Mouse (Mus musculus): ENCODE data around the gene S100a3. TPM values are rescaled to one million over a fixed set of nuclear protein-coding genes. Genes with fewer than 3 reads are reported as not detected.

The S100a3 gene
- polyA plus RNA-seq (2015; fragmentation: Nextera tagmentation; extraction: Ambion mirVana): 1.2 and 2.1 TPM in 2 replicates

GRCm38 (mm10) chr3:90560008-90560628 lies at the start of gene S100a3:
S100a3 (plus strand) TSS chr3:90560578.
- Histone ChIP-seq H3K27me3 (ENCODE audit: control insufficient read depth, insufficient read depth, low read length) (no peaks in the 10 kb centered on the region), H3K4me1 (replicated peaks; ENCODE audit: control insufficient read depth, insufficient read depth) (no peaks in the 10 kb centered on the region), H3K4me2 (replicated peaks; ENCODE audit: low read depth) (no peak within 1 kb of the TSS), H3K27ac (replicated peaks) (no peak within 1 kb of the TSS), H3K9me3 (ENCODE audit: control insufficient read depth, low read length) (no peaks in the 10 kb centered on the region), H3K9ac (ENCODE audit: low read length) (no peak within 1 kb of the TSS), H3K36me3 (ENCODE audit: control insufficient read depth, insufficient read depth, low read length) (no peaks in the 10 kb centered on the region), H3K4me3 (ENCODE audit: low read depth, low read length) (no peak within 1 kb of the TSS)
- no peak for ATAC-seq (ENCODE audit: low FRiP score, low TSS enrichment)
- TF ChIP-seq EP300 (optimal IDR thresholded peaks at IDR 0.05) (no peak), CTCF (IDR thresholded peaks at IDR 0.05; ENCODE audit: low read depth) (no peak)
- no peak for DNase-seq (ENCODE audit: low spot score)
- WGBS: 68% methylated on average over 6 of the region's 6 CpGs

DNA sequence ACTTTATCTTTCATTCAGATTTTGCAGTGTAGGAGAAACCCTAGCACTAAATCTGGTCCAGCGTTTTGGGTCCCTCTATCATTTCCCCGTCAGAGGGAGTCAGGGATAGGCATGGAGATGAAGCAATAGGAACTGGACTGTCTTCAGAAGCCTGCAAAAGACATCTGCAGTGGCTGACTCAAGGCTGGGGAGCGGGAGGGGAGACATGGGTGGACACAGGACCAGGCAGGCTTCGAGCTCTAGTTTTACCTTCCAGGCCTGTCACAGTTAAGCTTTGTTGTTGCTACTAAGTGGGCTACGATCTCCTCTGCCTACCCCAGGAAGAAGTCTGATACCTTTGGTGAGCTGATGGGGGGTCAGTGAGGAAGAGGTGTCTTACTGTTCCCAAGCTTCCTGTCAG lies 48.1 kb upstream of the S100a3 start:
- Histone ChIP-seq H3K36me3 (ENCODE audit: control insufficient read depth, insufficient read depth, low read length) (no peaks in the 10 kb centered on the region; the same call in 1 of the 2 replicates), H3K9me3 (ENCODE audit: control insufficient read depth, low read length) (no peaks in the 10 kb centered on the region), H3K9ac (ENCODE audit: low read length) (no peak overlapping the region), H3K27me3 (ENCODE audit: control insufficient read depth, insufficient read depth, low read length) (no peaks in the 10 kb centered on the region), H3K27ac (replicated peaks) (no peak overlapping the region), H3K4me2 (replicated peaks; ENCODE audit: low read depth) (no peak overlapping the region), H3K4me1 (replicated peaks; ENCODE audit: control insufficient read depth, insufficient read depth) (peaks cover 4% of the 10 kb centered on the region; the same call in 1 of the 2 replicates), H3K4me3 (ENCODE audit: low read depth, low read length) (no peak overlapping the region)
- TF ChIP-seq EP300 (optimal IDR thresholded peaks at IDR 0.05): no peak
- TF ChIP-seq CTCF (IDR thresholded peaks at IDR 0.05; ENCODE audit: low read depth): no peak
- 84% methylated on average over 5 of the region's 5 CpGs for WGBS
- ATAC-seq (ENCODE audit: low FRiP score, low TSS enrichment) (no peak), DNase-seq (ENCODE audit: low spot score) (no peak)

- Histone ChIP-seq H3K4me2 (replicated peaks; ENCODE audit: low read depth) (peak overlapping the region; percentile 88), H3K27me3 (ENCODE audit: control insufficient read depth, insufficient read depth, low read length) (no peaks in the 10 kb centered on the region), H3K9me3 (ENCODE audit: control insufficient read depth, low read length) (no peaks in the 10 kb centered on the region), H3K27ac (replicated peaks) (peak overlapping the region; percentile 84), H3K9ac (ENCODE audit: low read length) (peak overlapping the region; percentile 61; the same call in 1 of the 2 replicates), H3K36me3 (ENCODE audit: control insufficient read depth, insufficient read depth, low read length) (no peaks in the 10 kb centered on the region; the same call in 1 of the 2 replicates), H3K4me3 (ENCODE audit: low read depth, low read length) (peak overlapping the region; percentile 48; the same call in 1 of the 2 replicates), H3K4me1 (replicated peaks; ENCODE audit: control insufficient read depth, insufficient read depth) (peaks cover 1% of the 10 kb centered on the region; the same call in 1 of the 2 replicates)
- 68% methylated on average over 9 of the region's 9 CpGs for WGBS
- no peak for ATAC-seq (ENCODE audit: low FRiP score, low TSS enrichment)
- no peak for TF ChIP-seq EP300 (optimal IDR thresholded peaks at IDR 0.05)
- TF ChIP-seq CTCF (IDR thresholded peaks at IDR 0.05; ENCODE audit: low read depth): no peak
- peak; percentile 56 for DNase-seq (ENCODE audit: low spot score)
These were observed 47.3 kb upstream of the S100a3 start for GRCm38 (mm10) chr3:90512948-90513642.

DNA sequence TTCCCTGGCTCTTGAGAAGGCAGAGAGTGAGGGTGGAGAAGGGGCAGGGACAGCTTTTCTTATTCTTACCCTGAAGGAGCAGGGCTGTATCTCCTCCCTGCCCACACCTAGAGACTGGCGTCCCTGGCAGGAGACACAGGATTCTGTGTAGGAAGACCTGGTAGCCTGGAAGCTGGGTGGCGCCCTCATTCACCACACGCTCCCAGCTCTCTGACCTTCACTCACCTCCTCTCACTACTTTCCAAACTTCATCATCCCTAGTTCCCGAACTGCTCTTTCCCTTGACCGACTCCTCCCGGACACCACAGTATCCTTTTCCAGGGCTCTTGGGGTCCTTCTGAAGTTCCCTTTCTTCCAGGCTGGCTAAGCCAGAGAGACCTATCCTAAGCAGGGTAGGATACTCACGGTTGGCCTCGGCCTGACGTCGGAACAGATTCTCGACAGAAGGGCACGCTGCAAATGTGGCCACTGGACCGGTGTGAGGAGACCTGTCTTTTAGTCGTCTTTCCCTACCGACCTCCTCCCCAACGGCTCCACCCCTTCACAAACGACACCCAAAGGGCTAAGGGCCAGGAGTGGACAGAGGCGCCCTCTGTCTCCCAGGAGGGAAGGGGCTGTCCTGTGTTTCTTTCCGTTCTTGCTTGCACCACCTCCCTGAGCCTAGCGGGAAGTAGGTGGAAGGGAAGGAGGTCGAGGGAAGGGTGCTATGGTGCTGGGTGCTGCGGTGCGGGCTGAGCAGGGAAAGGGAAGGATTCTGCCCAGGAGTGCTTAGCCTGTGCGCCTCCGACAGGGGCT lies 46.4 kb upstream of the S100a3 start, which contains the start of the genes S100a1 and S100a13:
S100a1 (minus strand) TSS at position 597 of the 795 bp plus-strand sequence.
S100a13 (plus strand) TSS at position 640 of the 795 bp plus-strand sequence.
- Histone ChIP-seq H3K4me2 (replicated peaks; ENCODE audit: low read depth) (peak within 1 kb of the TSS; percentile 88), H3K4me1 (replicated peaks; ENCODE audit: control insufficient read depth, insufficient read depth) (no peaks in the 10 kb centered on the region; the same call in 1 of the 2 replicates), H3K4me3 (ENCODE audit: low read depth, low read length) (peak within 1 kb of the TSS; percentile 48), H3K27ac (replicated peaks) (peak within 1 kb of the TSS; percentile 84), H3K27me3 (ENCODE audit: control insufficient read depth, insufficient read depth, low read length) (no peaks in the 10 kb centered on the region), H3K36me3 (ENCODE audit: control insufficient read depth, insufficient read depth, low read length) (no peaks in the 10 kb centered on the region; the same call in 1 of the 2 replicates), H3K9ac (ENCODE audit: low read length) (peak within 1 kb of the TSS; percentile 61), H3K9me3 (ENCODE audit: control insufficient read depth, low read length) (no peaks in the 10 kb centered on the region)
- DNase-seq (ENCODE audit: low spot score): peak; percentile 79
- peak; percentile 80 for ATAC-seq (ENCODE audit: low FRiP score, low TSS enrichment)
- TF ChIP-seq EP300 (optimal IDR thresholded peaks at IDR 0.05): no peak
- peak; percentile 72 for TF ChIP-seq CTCF (IDR thresholded peaks at IDR 0.05; ENCODE audit: low read depth)
- 5% methylated on average over 25 of the region's 25 CpGs for WGBS

DNA sequence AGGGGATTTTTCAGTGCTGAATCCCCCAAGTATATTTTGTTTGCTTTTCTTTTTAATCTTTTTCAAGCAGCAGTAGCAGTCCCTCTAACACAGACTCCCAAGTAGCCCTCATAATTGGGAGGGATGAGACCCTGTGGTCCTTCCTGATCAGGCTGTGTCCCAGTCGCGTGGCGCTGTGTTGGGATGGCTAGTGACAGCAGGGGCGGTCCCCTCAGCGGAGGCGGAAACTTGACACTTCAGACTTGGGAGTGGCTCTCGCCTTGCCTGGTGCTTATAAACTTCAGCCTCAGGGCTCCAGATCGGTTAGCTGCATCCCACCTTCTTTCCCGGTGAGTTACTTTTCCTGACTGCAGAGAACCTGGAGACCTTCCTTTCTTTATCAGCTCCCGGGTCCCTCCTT lies 45.7 kb upstream of the S100a3 start:
- TF ChIP-seq CTCF (IDR thresholded peaks at IDR 0.05; ENCODE audit: low read depth) (no peak), EP300 (optimal IDR thresholded peaks at IDR 0.05) (no peak)

More for the DNA sequence above, 45.7 kb upstream of the S100a3 start:
- H3K36me3 ChIP-seq (ENCODE audit: control insufficient read depth, insufficient read depth, low read length): no peaks in the 10 kb centered on the region; the same call in 1 of the 2 replicates
- peak overlapping the region; percentile 48 for H3K4me3 ChIP-seq (ENCODE audit: low read depth, low read length)
- ATAC-seq (ENCODE audit: low FRiP score, low TSS enrichment) (peak; percentile 81), DNase-seq (ENCODE audit: low spot score) (peak; percentile 82)
- no peaks in the 10 kb centered on the region for H3K9me3 ChIP-seq (ENCODE audit: control insufficient read depth, low read length)
- no peaks in the 10 kb centered on the region for H3K27me3 ChIP-seq (ENCODE audit: control insufficient read depth, insufficient read depth, low read length)
- no peaks in the 10 kb centered on the region; the same call in 1 of the 2 replicates for H3K4me1 ChIP-seq (replicated peaks; ENCODE audit: control insufficient read depth, insufficient read depth)
- H3K4me2 ChIP-seq (replicated peaks; ENCODE audit: low read depth): peak overlapping the region; percentile 88
- WGBS: 1% methylated on average over 10 of the region's 10 CpGs
- peak overlapping the region; percentile 61 for H3K9ac ChIP-seq (ENCODE audit: low read length)
- H3K27ac ChIP-seq (replicated peaks): peak overlapping the region; percentile 84
